Mouse (Mus musculus) MEL (cell line): ENCODE data around the gene Sarnp.

ENCODE experiments used
- CHD2 ChIP-seq: IDR thresholded peaks from 2 replicates; pipeline ENCODE4 v1.6.1; 2011; ENCODE audit warnings: low read length, improper control_type of control experiment
- CTCF ChIP-seq, 3 experiments: IDR thresholded peaks in 2 of 3; conservative IDR thresholded peaks in 1 of 3; 2 replicates each; pipeline ENCODE4 v1.5.1; 2011 to 2012; ENCODE audit warnings: low read length in 3 of 3, low read depth in 2 of 3, mild to moderate bottlenecking in 2 of 3, improper control_type of control experiment in 1 of 3, inconsistent platforms in 1 of 3, mixed read lengths in 1 of 3, moderate library complexity in 1 of 3; ENCODE audit not compliant: control insufficient read depth in 1 of 3, insufficient read depth in 1 of 3, poor library complexity in 1 of 3, severe bottlenecking in 1 of 3
- GATA1 ChIP-seq: IDR thresholded peaks from 2 replicates; pipeline ENCODE4 v1.6.1; 2011; ENCODE audit warnings: low read depth, low read length, improper control_type of control experiment

DNA sequence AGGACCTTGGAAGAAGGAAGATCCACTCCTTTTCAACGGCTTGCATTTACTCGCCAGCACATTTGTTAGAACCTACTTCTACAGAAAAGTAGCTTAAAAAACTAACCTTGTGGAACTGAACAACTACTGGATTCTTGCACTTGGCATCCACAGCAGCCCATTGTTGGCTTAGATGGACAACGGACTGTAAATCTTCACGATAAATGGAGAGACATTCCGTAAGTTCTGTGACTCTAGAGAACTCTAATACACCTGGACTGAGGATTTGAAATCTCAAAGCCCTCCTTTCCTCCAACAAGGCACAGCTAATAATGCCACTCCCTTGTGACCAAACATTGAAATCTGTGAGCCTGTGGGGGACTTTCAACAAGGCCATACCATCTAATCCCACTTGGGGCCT lies 26.1 kb downstream of the Sarnp start:
- no peak for TF ChIP-seq CTCF (IDR thresholded peaks at IDR 0.05 in 2 of 3, conservative IDR thresholded peaks at IDR 0.05 in 1 of 3; ENCODE audit: control insufficient read depth in 1 of 3, insufficient read depth in 1 of 3, low read depth in 2 of 3, low read length in 3 of 3, poor library complexity in 1 of 3, severe bottlenecking in 1 of 3)
- no peak for TF ChIP-seq CHD2
- TF ChIP-seq GATA1, result no peak
